Mouse (Mus musculus) spleen, adult 2 months (tissue): ENCODE results near the gene Fmo6. TPM values are rescaled to one million over a fixed set of nuclear protein-coding genes. Genes with fewer than 3 reads are reported as not detected.

ENCODE experiments used
- DNase-seq, 2 experiments: peaks; one replicate each; pipeline versions ENCODE4 v3.0.0 to v3.0.0-alpha.2; 2012 to 2021; ENCODE audit warnings: low spot score in 2 of 2, low read depth in 1 of 2
- H3K27ac ChIP-seq: fragments of 200-500 bp; 2 replicates; pipeline ENCODE4 v1.5.1; 2012; ENCODE audit warnings: low read length, inconsistent platforms; ENCODE audit not compliant: insufficient read depth
- H3K27me3 ChIP-seq: fragments of 200-500 bp; 2 replicates; pipeline ENCODE4 v1.6.1; 2012; ENCODE audit warnings: mild to moderate bottlenecking, moderate library complexity, low read length, inconsistent platforms; ENCODE audit not compliant: control insufficient read depth, insufficient read depth
- H3K36me3 ChIP-seq: fragments of 200-500 bp; 2 replicates; pipeline ENCODE4 v1.6.1; 2012; ENCODE audit warnings: mild to moderate bottlenecking, low read length, inconsistent platforms; ENCODE audit not compliant: control insufficient read depth, insufficient read depth
- H3K4me1 ChIP-seq: fragments of 200-500 bp; 2 replicates; pipeline ENCODE4 v1.6.1; 2011; ENCODE audit warnings: inconsistent platforms; ENCODE audit not compliant: control insufficient read depth, insufficient read depth, insufficient read length
- H3K4me3 ChIP-seq: fragments of 200-500 bp; 2 replicates; pipeline ENCODE4 v1.5.1; 2011; ENCODE audit warnings: mild to moderate bottlenecking, inconsistent platforms; ENCODE audit not compliant: insufficient read depth, insufficient read length; ENCODE audit errors: extremely low read depth
- CTCF ChIP-seq: fragments of 200-500 bp; IDR thresholded peaks from 2 replicates; pipeline ENCODE4 v1.5.1; 2011; ENCODE audit warnings: mild to moderate bottlenecking, inconsistent platforms; ENCODE audit not compliant: insufficient read depth, insufficient read length, insufficient replicate concordance; ENCODE audit errors: extremely low read depth
- POLR2A ChIP-seq: fragments of 200-500 bp; IDR thresholded peaks from 2 replicates; pipeline ENCODE4 v1.6.1; 2011; ENCODE audit warnings: low read depth, low read length, inconsistent platforms
- WGBS: fragments of 180-500 bp; shearing (Covaris S2); methylation state at CpG from one replicate; pipeline ENCODE4 v1.1.7; 2018; 5-methylcytosine and 5-hydroxymethylcytosine counted together
- polyA plus RNA-seq: library from polyadenylated mRNA; depleted of rRNA; stranded (reverse); fragments of >200 nt; gene quantifications from 2 replicates; pipeline ENCODE4 v1.2.3, GENCODE M21; 2012

The Fmo6 gene
- polyA plus RNA-seq, 1 experiment: not detected

- TF ChIP-seq CTCF: no peak
- TF ChIP-seq POLR2A: no peak
- Histone ChIP-seq H3K27me3 (no peaks in the 10 kb centered on the region), H3K36me3 (no peaks in the 10 kb centered on the region), H3K27ac (no peak overlapping the region), H3K4me3 (no peak overlapping the region), H3K4me1 (no peaks in the 10 kb centered on the region)
- DNase-seq: no peak
- WGBS: 85% methylated on average over 12 of the region's 12 CpGs
Measured at GRCm38 (mm10) chr1:162888646-162889045, 48.7 kb downstream of the Fmo6 start.

GRCm38 (mm10) chr1:162887644-162888043 is 49.7 kb downstream of the Fmo6 start:
- H3K27ac ChIP-seq: no peak overlapping the region
- TF ChIP-seq CTCF (no peak), POLR2A (no peak)
- H3K4me3 ChIP-seq: no peak overlapping the region
- no peaks in the 10 kb centered on the region for H3K36me3 ChIP-seq
- H3K27me3 ChIP-seq: no peaks in the 10 kb centered on the region
- H3K4me1 ChIP-seq: no peaks in the 10 kb centered on the region
- 88% methylated on average over 7 of the region's 7 CpGs for WGBS
- DNase-seq: no peak

GRCm38 (mm10) chr1:162886138-162886816 is 51.0 kb downstream of the Fmo6 start:
- Histone ChIP-seq H3K36me3 (no peaks in the 10 kb centered on the region), H3K27me3 (no peaks in the 10 kb centered on the region), H3K27ac (no peak overlapping the region), H3K4me3 (no peak overlapping the region), H3K4me1 (no peaks in the 10 kb centered on the region)
- TF ChIP-seq CTCF (no peak), POLR2A (no peak)
- WGBS: 87% methylated on average over 11 of the region's 11 CpGs
- no peak for DNase-seq

GRCm38 (mm10) chr1:162882681-162883080 is 54.6 kb downstream of the Fmo6 start:
- DNase-seq: no peak
- TF ChIP-seq POLR2A (no peak), CTCF (no peak)
- no peaks in the 10 kb centered on the region for H3K27me3 ChIP-seq
- 78% methylated on average over 4 of the region's 4 CpGs for WGBS
- H3K4me3 ChIP-seq: no peak overlapping the region
- H3K27ac ChIP-seq: no peak overlapping the region
- H3K4me1 ChIP-seq: no peaks in the 10 kb centered on the region
- H3K36me3 ChIP-seq: no peaks in the 10 kb centered on the region

- no peaks in the 10 kb centered on the region for H3K27me3 ChIP-seq
- no peaks in the 10 kb centered on the region for H3K4me1 ChIP-seq
- H3K36me3 ChIP-seq: no peaks in the 10 kb centered on the region
- no peak overlapping the region for H3K27ac ChIP-seq
- DNase-seq: peak in 1 of 2 experiments; percentile 43
- 39% methylated on average over 11 of the region's 11 CpGs for WGBS
- H3K4me3 ChIP-seq: no peak overlapping the region
- TF ChIP-seq CTCF (peak; percentile 48; the same call in 1 of the 2 replicates), POLR2A (no peak)
Measured at GRCm38 (mm10) chr1:162879595-162880369, 57.5 kb downstream of the Fmo6 start.

- H3K4me1 ChIP-seq: no peaks in the 10 kb centered on the region
- WGBS: 68% methylated on average over 3 of the region's 3 CpGs
- no peak for DNase-seq
- H3K36me3 ChIP-seq: no peaks in the 10 kb centered on the region
- no peak for TF ChIP-seq CTCF
- TF ChIP-seq POLR2A: no peak
- no peaks in the 10 kb centered on the region for H3K27me3 ChIP-seq
- H3K27ac ChIP-seq: no peak overlapping the region
- no peak overlapping the region for H3K4me3 ChIP-seq
Measured at GRCm38 (mm10) chr1:162875091-162875490, 62.2 kb downstream of the Fmo6 start.

GRCm38 (mm10) chr1:162871701-162872311 is 65.5 kb downstream of the Fmo6 start:
- Histone ChIP-seq H3K4me3 (no peak overlapping the region), H3K27ac (no peak overlapping the region), H3K36me3 (no peaks in the 10 kb centered on the region), H3K4me1 (no peaks in the 10 kb centered on the region), H3K27me3 (no peaks in the 10 kb centered on the region)
- DNase-seq: no peak
- TF ChIP-seq CTCF (no peak), POLR2A (no peak)
- WGBS: 51% methylated on average over 9 of the region's 9 CpGs
